Mouse (Mus musculus) lung, adult 2 months (tissue): Measurements from ENCODE around the gene Rbm28.

ENCODE experiments used
- CTCF ChIP-seq: fragments of 200-500 bp; IDR thresholded peaks from 2 replicates; pipeline ENCODE4 v1.5.1; 2011; ENCODE audit warnings: mild to moderate bottlenecking, low read length, control low read depth; ENCODE audit not compliant: insufficient read depth
- POLR2A ChIP-seq: fragments of 200-500 bp; IDR thresholded peaks from 2 replicates; pipeline ENCODE4 v1.6.1; 2011; ENCODE audit warnings: low read depth, mild to moderate bottlenecking, control low read depth, low read length, borderline replicate concordance; ENCODE audit errors: extremely low read depth

- TF ChIP-seq CTCF (no peak), POLR2A (no peak)
These were observed 4.9 kb upstream of the Rbm28 start for GRCm38 (mm10) chr6:29169675-29170062.
